ENCODE assay signal across 13 mouse cellular contexts in the genomic region with DNA sequence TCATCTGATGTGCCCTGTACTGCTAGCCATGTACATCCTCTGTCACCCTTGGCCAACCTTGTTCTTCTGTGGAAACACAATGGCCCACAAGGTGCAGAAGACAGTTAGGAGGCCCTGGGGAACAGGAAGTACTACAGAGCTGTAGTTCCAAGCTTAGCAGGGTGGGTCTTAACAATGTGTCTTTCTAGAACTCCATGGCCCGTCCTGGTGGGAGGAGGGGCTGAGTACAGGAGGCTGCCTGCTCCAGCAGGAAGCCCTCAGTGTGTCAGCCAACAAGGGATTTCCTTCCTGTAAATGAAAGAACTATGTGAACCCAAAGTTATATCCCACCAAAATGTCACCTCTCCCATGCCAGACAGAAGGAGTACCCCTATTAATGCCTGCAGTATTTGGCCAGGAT.
DNase-seq lines count a peak whose midpoint lies in the region; ATAC-seq and TF ChIP-seq lines count a peak whose summit lies in the region.
"Had no signal": no experiment of that assay in that cellular context is flagged by ENCODE, and none has a peak within 500 bp of the region (broad histone marks: within the 10 kb centered on the region; RNA-seq: fewer than 3 reads in every experiment).

No protein-coding gene starts in this region.

- no peaks in the 10 kb centered on the region for H3K27me3 ChIP-seq in heart, adult 2 months (ENCODE audit: control insufficient read depth, insufficient read depth, low read length)
- no peaks in the 10 kb centered on the region for H3K27me3 ChIP-seq in hindbrain, embryonic 11.5 days (ENCODE audit: control insufficient read depth, insufficient read depth, low read length)
- H3K27me3 ChIP-seq in thymus, adult 2 months (ENCODE audit: control insufficient read depth, insufficient read depth, low read length), result no peaks in the 10 kb centered on the region
- H3K27me3 ChIP-seq: embryonic facial prominence, embryonic 15.5 days; limb, embryonic 13.5 days had no signal

- H3K4me2 ChIP-seq in hindbrain, embryonic 11.5 days (replicated peaks; ENCODE audit: low read depth, low read length), result no peak overlapping the region
- H3K4me2 ChIP-seq: embryonic facial prominence, embryonic 15.5 days; limb, embryonic 13.5 days had no signal

- intact Hi-C loops in heart, adult 2 months (cut with DNase I), result no loop called here

- H3K9ac ChIP-seq in heart, adult 2 months (ENCODE audit: low read depth, low read length), result no peak overlapping the region
- no peak overlapping the region for H3K9ac ChIP-seq in hindbrain, embryonic 11.5 days (ENCODE audit: low read depth, low read length)
- H3K9ac ChIP-seq: embryonic facial prominence, embryonic 15.5 days; limb, embryonic 13.5 days had no signal

- H3K4me3 ChIP-seq in heart, adult 2 months, result no peak overlapping the region
- H3K4me3 ChIP-seq in hindbrain, embryonic 11.5 days (ENCODE audit: low read depth, low read length), result no peak overlapping the region
- no peak overlapping the region for H3K4me3 ChIP-seq in thymus, adult 2 months (ENCODE audit: control insufficient read depth, insufficient read depth, low read length)
- H3K4me3 ChIP-seq: embryonic facial prominence, embryonic 15.5 days; limb, embryonic 13.5 days had no signal

- TF ChIP-seq POLR2A in heart, adult 2 months (IDR thresholded peaks at IDR 0.05; ENCODE audit: insufficient read depth, low read depth, low read length), result no peak
- TF ChIP-seq POLR2A in thymus, adult 2 months (IDR thresholded peaks at IDR 0.05; ENCODE audit: control insufficient read depth, extremely low read depth, insufficient read depth, low read length, poor library complexity), result no peak

- no peaks in the 10 kb centered on the region for H3K36me3 ChIP-seq in heart, adult 2 months (ENCODE audit: control insufficient read depth, insufficient read depth, low read length)
- H3K36me3 ChIP-seq in hindbrain, embryonic 11.5 days (ENCODE audit: control insufficient read depth, insufficient read depth, low read length), result no peaks in the 10 kb centered on the region
- H3K36me3 ChIP-seq in thymus, adult 2 months (ENCODE audit: control insufficient read depth, insufficient read depth, low read length), result no peaks in the 10 kb centered on the region
- H3K36me3 ChIP-seq: embryonic facial prominence, embryonic 15.5 days; limb, embryonic 13.5 days had no signal

- no peaks in the 10 kb centered on the region for H3K9me3 ChIP-seq in hindbrain, embryonic 11.5 days (ENCODE audit: control insufficient read depth, low read length)
- H3K9me3 ChIP-seq: embryonic facial prominence, embryonic 15.5 days; limb, embryonic 13.5 days had no signal

- 16% methylated on average over 1 of the region's 1 CpGs for WGBS in heart, adult 2 months
- 68% methylated on average over 1 of the region's 1 CpGs for WGBS in hindbrain, embryonic 11.5 days
- WGBS in thymus, adult 2 months, result 16% methylated on average over 1 of the region's 1 CpGs

- peak; percentile 16; the same call in 1 of the 2 replicates for TF ChIP-seq CTCF in heart, adult 2 months (IDR thresholded peaks at IDR 0.05)
- no peak for TF ChIP-seq CTCF in thymus, adult 2 months (IDR thresholded peaks at IDR 0.05; ENCODE audit: borderline replicate concordance, control insufficient read depth, extremely low read depth, insufficient read depth, low read length, poor library complexity)

- DNase-seq in heart, adult 2 months, result peak in 1 of 2 experiments; percentile 36
- no peak for DNase-seq in heart, postnatal 4 days
- DNase-seq in ES-CJ7 (ENCODE audit: low read depth, low spot score), result peak; percentile 33
- peak; percentile 45 for DNase-seq in kidney, adult 9 months
- peak; percentile 59 for DNase-seq in lung, postnatal 10 days
- no peak for DNase-seq in hindbrain, embryonic 11.5 days (ENCODE audit: low spot score)
- no peak for DNase-seq in thymus, adult 2 months

- no peak for ATAC-seq in CD4-positive, CD25-positive, alpha-beta regulatory T cell, adult 4 months
- ATAC-seq in hindbrain, embryonic 11.5 days (ENCODE audit: low FRiP score), result no peak
- ATAC-seq: activated CD4-positive, CD25-positive, alpha-beta regulatory T cell, adult 4 months; forebrain, embryonic 16.5 days had no signal

- H3K27ac ChIP-seq in heart, adult 2 months, result 0 out of 2 replicates have a peak overlapping the region, but pooled peaks have one; percentile 31
- no peak overlapping the region for H3K27ac ChIP-seq in hindbrain, embryonic 11.5 days (ENCODE audit: low read depth, low read length)
- H3K27ac ChIP-seq in thymus, adult 2 months (ENCODE audit: control insufficient read depth, insufficient read depth, low read length), result no peak overlapping the region
- H3K27ac ChIP-seq: embryonic facial prominence, embryonic 15.5 days; limb, embryonic 13.5 days; macrophage had no signal

- peaks cover 6% of the 10 kb centered on the region for H3K4me1 ChIP-seq in heart, adult 2 months (ENCODE audit: control insufficient read depth, insufficient read depth, low read length)
- H3K4me1 ChIP-seq in hindbrain, embryonic 11.5 days (replicated peaks; ENCODE audit: control insufficient read depth, insufficient read depth, low read length), result no peaks in the 10 kb centered on the region
- no peaks in the 10 kb centered on the region for H3K4me1 ChIP-seq in thymus, adult 2 months (replicated peaks; ENCODE audit: control insufficient read depth, insufficient read depth, low read length)

- peak; percentile 69 for TF ChIP-seq EP300 in heart, adult 2 months (IDR thresholded peaks at IDR 0.05; ENCODE audit: insufficient read depth, low read depth, low read length)

- no peaks in the 10 kb centered on the region for H3K79me2 ChIP-seq in heart, adult 2 months (replicated peaks; ENCODE audit: control insufficient read depth, insufficient read depth, low read length)

Comparison
In these comparisons a context has a peak if more than half of its experiments do, and no peak if none do; other contexts are left out.
1. DNase-seq: peak in ES-CJ7 (single experiment), kidney, adult 9 months (single experiment) and lung, postnatal 10 days (single experiment); none in heart, postnatal 4 days (single experiment), hindbrain, embryonic 11.5 days (single experiment) and thymus, adult 2 months (single experiment).